Mouse (Mus musculus) fat pad, adult 2 months (tissue): Measurements from ENCODE around the gene Arhgef25.

ENCODE experiments used
- DNase-seq: peaks from one replicate; pipeline ENCODE4 v3.0.0-alpha.2; 2011; ENCODE audit warnings: low read depth, low spot score; ENCODE audit errors: extremely low read depth

The Arhgef25 gene

GRCm38 (mm10) chr10:127187371-127188078, 2.4 kb downstream of the Arhgef25 start:
- no peak for DNase-seq

- DNase-seq: no peak
Observed at GRCm38 (mm10) chr10:127186451-127186850, 3.4 kb downstream of the Arhgef25 start.

- DNase-seq: no peak
Observed at GRCm38 (mm10) chr10:127185506-127185905, 4.4 kb downstream of the Arhgef25 start.

GRCm38 (mm10) chr10:127185101-127185500, 4.8 kb downstream of the Arhgef25 start:
- no peak for DNase-seq

GRCm38 (mm10) chr10:127183759-127184158, 6.1 kb downstream of the Arhgef25 start:
- no peak for DNase-seq

GRCm38 (mm10) chr10:127182624-127183023, 7.3 kb downstream of the Arhgef25 start:
- DNase-seq: no peak

- no peak for DNase-seq
Observed at GRCm38 (mm10) chr10:127181566-127181965, 8.3 kb downstream of the Arhgef25 start.

- DNase-seq: no peak
Observed at GRCm38 (mm10) chr10:127180695-127181047, 9.2 kb downstream of the Arhgef25 start.

GRCm38 (mm10) chr10:127179871-127180694, 9.8 kb downstream of the Arhgef25 start, which contains the start of gene Slc26a10:
Gene Slc26a10 (minus strand): TSS chr10:127180645.
- no peak for DNase-seq

GRCm38 (mm10) chr10:127178286-127179027, 11.4 kb downstream of the Arhgef25 start:
- DNase-seq: no peak

- DNase-seq: no peak
Observed at GRCm38 (mm10) chr10:127177719-127178118, 12.2 kb downstream of the Arhgef25 start.

GRCm38 (mm10) chr10:127177235-127177634, 12.6 kb downstream of the Arhgef25 start:
- no peak for DNase-seq

GRCm38 (mm10) chr10:127176756-127177155, 13.1 kb downstream of the Arhgef25 start:
- no peak for DNase-seq

- DNase-seq: no peak
Observed at GRCm38 (mm10) chr10:127176228-127176627, 13.7 kb downstream of the Arhgef25 start.

GRCm38 (mm10) chr10:127174170-127174569, 15.7 kb downstream of the Arhgef25 start:
- no peak for DNase-seq

- no peak for DNase-seq
Observed at GRCm38 (mm10) chr10:127173148-127174065, 16.5 kb downstream of the Arhgef25 start.

GRCm38 (mm10) chr10:127171631-127172200, 18.2 kb downstream of the Arhgef25 start:
- no peak for DNase-seq

GRCm38 (mm10) chr10:127170837-127171272, 19.0 kb downstream of the Arhgef25 start:
- DNase-seq: no peak

- no peak for DNase-seq
Observed at GRCm38 (mm10) chr10:127170002-127170401, 19.9 kb downstream of the Arhgef25 start.

- peak; percentile 88 for DNase-seq
Observed at GRCm38 (mm10) chr10:127167614-127168192, 22.2 kb downstream of the Arhgef25 start.
